Mouse (Mus musculus): ENCODE data around the gene Olfr1263.

Gene Olfr1263

DNA sequence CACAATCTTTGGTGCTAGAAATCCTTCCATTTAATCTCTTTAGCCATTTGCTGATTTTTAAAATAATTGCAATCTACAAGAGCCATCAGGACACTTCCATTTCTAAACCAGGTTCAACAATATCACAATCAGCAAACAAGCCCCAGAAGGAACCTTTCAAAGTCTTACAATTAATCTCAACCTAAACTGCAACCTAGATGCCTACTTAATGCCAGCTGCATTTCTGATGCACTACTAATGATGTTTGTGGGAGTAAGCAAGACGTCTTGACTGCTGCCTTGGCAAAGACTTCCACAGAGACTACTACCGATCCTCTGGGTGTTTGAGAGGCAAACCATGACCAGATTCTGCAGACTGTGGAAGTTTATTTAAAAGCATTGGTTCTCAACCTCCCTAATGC lies at the start of gene Olfr1263:
TSS of gene Olfr1263 (plus strand) at position 301 of the 400 bp plus-strand sequence.
- no peak for DNase-seq

DNA sequence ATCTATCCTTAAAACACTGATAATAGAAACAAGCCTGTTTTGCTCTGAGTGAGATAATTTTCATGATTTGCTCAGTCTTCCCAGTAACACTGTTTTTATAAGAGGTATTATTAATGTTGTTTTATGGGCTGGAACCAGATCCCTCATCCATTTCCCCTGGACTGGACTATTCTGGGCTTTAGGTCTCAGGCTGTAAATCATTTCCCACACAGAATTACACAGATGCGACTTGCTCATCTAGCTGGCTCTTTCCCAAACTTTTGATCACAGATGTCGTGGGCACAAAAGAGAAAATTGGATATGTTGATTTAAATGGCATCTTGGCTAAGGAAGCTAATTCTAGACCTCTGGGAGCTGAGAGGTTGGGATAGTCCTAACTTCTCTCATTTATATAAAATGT lies 37.7 kb upstream of the Olfr1263 start, which contains the start of gene Olfr1260:
TSS of gene Olfr1260 (plus strand) at position 157 of the 400 bp plus-strand sequence.
- no peak for DNase-seq

DNA sequence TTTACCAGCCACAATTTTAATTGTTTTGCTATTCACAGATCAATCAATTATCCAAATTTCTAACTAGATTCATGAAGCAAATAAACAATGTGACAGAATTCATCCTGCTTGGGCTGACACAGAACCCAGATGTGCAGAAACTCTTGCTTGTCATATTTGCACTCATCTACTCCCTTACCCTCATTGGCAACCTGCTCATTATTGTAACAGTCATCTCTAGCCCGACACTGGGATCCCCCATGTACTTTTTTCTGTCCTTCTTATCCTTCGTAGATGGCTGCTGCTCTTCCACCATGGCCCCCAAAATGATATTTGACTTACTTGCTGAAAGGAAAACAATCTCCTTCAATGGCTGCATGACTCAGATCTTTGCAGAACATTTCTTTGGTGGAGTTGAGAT lies 34.2 kb upstream of the Olfr1263 start:
- no peak for DNase-seq

DNA sequence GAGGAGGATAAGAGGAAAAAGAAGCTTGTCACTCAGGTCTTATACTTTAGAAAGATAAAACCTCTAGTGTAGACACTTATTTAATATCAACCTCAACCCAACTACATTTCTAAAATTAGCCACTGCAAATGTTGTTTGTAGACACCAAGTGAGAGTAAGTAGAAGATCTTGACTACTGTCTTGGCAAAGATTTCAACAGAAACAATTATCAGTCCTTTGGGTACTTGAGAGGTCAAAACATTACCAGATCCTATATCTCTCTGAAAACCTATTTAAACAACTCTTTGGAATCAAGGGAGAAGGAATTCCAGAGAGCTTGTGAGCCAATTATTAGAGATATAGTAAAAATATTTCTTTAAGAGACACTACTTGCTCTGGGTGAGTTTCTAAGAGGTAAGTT lies 21.0 kb upstream of the Olfr1263 start, which contains the start of gene Olfr1261:
TSS of gene Olfr1261 (plus strand) at position 301 of the 400 bp plus-strand sequence.
- no peak for DNase-seq

DNA sequence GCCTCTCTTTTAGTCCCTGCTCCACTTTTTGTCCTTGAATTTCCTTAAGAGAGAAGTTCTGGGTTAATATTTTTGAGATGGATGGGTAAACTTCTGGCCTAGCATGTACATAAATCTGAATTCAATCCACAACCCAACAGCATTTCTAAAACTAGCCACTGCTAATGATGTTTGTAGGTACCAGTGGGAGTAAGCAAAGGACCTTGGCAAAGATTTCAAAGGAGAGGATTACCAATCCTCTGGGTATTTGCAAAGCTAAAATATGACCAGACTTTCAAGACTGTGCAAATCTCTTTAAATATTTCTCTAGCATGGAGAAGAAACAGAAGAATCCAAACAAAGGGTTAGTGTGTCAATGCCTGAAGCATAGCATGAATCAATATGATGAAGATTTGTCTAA lies 12.1 kb upstream of the Olfr1263 start, which contains the start of gene Olfr1262:
TSS of gene Olfr1262 (plus strand) at position 301 of the 400 bp plus-strand sequence.
- DNase-seq = no peak

DNA sequence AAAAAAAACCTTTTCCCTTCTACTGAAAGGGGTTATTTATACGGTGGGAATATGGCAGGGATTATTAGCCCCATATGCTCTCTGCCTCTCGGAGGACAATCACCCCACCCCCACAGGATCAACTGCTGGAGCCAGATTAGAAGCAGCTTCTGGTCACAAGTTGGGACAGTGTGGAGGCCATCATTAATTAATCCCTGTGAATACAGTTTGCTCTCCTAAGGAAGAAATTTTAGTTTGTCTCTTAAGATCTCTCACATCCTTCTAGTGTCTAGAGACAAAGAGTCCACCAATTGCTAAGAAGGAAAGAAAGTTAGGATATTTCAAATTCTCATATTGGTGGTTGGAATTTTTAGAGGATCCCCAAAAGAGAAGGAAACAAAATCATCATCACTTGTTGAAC lies 13.5 kb downstream of the Olfr1263 start, which contains the start of gene Olfr1264:
TSS of gene Olfr1264 (minus strand) at position 101 of the 400 bp plus-strand sequence.
- DNase-seq = no peak

DNA sequence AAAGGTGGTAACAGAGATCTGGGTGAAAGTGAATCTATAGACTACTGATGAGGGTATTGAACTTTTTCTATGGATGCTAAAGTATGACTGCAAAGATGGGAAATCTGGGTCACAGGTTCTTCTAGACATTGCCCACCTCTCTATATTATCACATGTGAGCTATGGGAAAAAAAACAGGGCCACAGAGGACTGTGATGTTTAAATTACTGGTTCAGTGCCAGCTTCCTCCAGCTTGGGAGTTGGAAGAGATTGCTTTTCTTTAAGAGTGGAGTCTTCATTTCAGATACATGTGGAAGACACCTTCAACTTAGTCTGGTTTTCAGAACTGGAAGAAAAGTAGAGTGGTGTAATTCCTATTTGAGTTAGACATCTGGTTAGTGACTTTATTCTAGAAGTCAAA lies 23.1 kb downstream of the Olfr1263 start, which contains the start of gene Olfr1265:
TSS of gene Olfr1265 (plus strand) at position 301 of the 400 bp plus-strand sequence.
- no peak for DNase-seq

DNA sequence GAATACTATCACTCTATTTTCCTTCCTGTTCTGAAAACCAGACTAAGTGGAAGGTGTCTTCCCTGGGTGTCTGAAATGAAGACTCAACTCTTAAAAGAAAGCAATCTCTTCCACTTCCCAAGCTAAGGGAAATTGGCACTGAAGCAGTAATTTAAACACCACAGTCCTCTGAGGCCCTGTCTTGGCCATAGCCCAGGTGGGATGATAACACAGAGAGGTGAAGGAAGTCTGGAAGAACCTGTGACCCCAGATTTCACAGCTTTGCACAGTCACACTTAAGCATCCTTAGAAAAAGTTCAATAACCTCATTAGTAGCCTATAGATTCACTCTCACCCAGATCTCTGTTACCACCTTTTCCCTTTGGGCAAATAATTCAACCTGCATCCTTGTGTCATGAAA lies 51.6 kb downstream of the Olfr1263 start, which contains the start of gene Olfr140:
TSS of gene Olfr140 (minus strand) at position 101 of the 400 bp plus-strand sequence.
- no peak for DNase-seq

All from cerebellum, postnatal 25 days (tissue).